Mouse (Mus musculus) R1 (cell line): Measurements from ENCODE around the gene Npl.
A peak's percentile ranks its signal among the peaks of the same experiment; 100 is the strongest.
"Not testable (repeated sequence)": the region's sequence is repeated elsewhere in the genome, so short reads cannot be mapped to it uniquely, and the experiment has no call there.

Experiments used
- DNase-seq: peaks from one replicate; pipeline ENCODE4 v3.0.0-alpha.2; 2018; ENCODE audit warnings: low read depth, low spot score

Gene Npl

GRCm38 (mm10) chr1:153489132-153489531 lies 60.7 kb downstream of the Npl start:
- DNase-seq: peak; percentile 68

- DNase-seq: peak; percentile 93
Measured at GRCm38 (mm10) chr1:153487500-153487879, 62.4 kb downstream of the Npl start, which contains the start of gene Dhx9. Dhx9 (minus strand) TSS chr1:153487660.

GRCm38 (mm10) chr1:153486767-153487499 lies 62.9 kb downstream of the Npl start:
- peak; percentile 86 for DNase-seq

DNA sequence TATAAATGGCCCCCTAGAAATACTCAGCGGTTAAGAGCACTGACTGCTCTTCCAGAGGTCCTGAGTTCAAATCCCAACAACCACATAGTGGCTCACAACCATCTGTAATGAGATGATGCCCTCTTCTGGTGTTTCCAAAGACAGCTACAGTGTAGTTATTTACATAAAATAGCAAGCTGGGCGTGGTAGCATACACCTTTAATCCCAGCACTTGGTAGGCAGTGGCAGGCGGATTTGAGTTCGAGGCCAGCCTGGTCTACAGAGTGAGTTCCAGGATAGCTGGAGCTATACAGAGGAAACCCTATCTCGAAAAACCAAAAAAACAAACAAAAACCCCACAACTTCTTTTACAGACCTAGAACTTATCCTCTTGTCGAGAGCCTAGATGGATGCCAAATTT lies 63.7 kb downstream of the Npl start:
- not testable (repeated sequence) for DNase-seq

GRCm38 (mm10) chr1:153485201-153485796 lies 64.5 kb downstream of the Npl start:
- no peak for DNase-seq

DNA sequence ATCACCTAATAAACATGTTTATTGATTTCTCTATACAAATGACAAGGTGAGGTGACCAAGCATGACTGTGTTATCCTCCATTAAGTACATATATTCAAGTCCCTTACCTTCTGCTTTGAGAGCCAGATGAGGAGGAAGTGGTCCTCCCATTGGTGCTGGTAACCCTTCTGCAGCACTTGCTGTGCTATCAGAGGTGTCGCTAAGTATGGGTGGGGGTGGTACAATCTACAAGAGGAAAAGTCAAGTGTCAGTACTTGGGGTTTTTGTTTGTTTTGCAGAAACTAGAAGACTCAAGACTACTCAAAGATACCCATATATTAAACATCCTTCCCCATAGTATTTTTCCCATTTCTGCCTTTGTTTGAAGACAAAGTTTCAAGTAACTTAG lies 68.8 kb downstream of the Npl start:
- no peak for DNase-seq

GRCm38 (mm10) chr1:153480386-153481024 lies 69.3 kb downstream of the Npl start:
- DNase-seq: peak; percentile 79

DNA sequence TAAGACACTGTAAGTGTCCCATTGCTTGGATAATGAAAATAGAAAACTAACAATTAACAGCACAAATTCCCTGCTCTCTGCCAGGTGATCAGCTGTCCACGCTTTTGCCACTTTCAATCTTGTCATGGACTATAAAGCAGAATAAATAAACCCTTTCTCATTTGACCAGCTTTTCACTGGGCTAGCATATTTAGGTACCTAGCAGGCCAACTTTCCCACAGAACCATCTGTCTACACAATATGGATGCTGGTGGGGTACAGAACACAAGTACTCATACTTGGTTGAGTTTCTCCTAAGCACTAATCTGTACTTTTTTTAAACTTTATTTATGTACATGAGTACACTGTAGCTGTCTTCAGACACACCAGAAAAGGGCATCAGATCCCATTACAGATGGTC lies 70.5 kb downstream of the Npl start:
- DNase-seq: no peak

DNA sequence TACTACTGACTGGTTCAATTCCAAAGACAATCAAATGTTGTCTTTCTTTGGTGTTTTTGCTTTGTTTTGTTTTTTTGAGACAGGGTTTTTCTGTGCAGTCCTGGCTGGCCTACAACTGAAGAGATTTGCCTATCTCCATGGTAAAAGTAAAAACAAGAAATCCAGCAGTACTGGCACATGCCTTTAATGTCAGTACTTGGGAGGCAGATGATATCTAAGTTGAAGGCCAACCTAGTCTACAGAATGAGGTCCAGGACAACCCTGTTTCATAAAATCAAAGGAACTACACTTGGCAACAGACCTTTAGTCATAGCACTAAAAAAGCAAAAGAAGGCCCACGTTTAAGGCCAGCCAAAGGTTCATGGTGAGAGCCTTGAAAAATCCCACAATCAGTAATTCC lies 88.0 kb downstream of the Npl start:
- no peak for DNase-seq

DNA sequence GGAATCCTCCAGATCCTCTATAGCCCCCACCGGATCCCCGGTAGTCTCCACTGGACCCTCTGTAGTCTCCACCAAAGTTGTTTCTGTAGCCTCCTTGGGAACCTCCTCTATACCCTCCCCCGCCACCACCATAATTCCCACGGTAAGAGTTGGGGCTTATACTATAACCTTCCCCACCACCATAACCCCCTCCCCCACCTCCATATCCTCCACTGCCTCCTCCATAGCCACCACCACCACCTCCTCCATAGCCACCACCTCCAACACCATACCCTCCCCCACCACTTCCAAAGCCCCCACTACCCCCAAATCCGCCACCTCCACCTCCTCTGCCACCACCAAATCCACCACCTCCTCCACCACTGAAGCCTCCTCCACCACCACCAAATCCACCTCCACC lies 93.7 kb downstream of the Npl start:
- DNase-seq: no peak

- DNase-seq: peak; percentile 43
Measured at GRCm38 (mm10) chr1:153453146-153453642, 96.7 kb downstream of the Npl start.
